Mouse (Mus musculus) mesoderm, embryonic 11.5 days (tissue): ENCODE data around the gene Nrf1.

Experiments used
- DNase-seq: peaks from one replicate; pipeline ENCODE4 v3.0.0-alpha.2; 2012; ENCODE audit warnings: low read depth, low spot score

Nrf1 gene

GRCm38 (mm10) chr6:30078938-30079529 is 31.2 kb downstream of the Nrf1 start:
- DNase-seq, result no peak

GRCm38 (mm10) chr6:30081339-30081738 is 33.6 kb downstream of the Nrf1 start:
- DNase-seq, result no peak

GRCm38 (mm10) chr6:30083307-30083706 is 35.5 kb downstream of the Nrf1 start:
- no peak for DNase-seq

DNA sequence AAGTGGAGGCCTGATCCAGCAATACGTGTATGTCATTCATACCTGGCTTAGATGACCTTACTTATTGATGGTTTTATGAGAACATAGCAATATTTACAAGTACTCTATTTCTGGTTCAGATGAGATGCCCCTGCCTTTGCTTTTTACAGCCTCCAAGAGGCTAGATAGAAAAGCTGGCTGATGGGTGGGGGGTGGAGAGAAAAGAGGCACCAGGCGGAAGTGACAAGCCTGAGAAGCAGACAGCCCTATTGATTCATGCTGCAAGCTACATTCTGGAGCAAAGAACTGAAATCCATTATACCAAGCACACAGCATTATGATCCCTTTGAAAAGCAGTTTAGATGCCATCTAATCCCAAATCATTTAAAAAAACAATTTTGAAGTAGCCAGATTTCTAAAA is 37.6 kb downstream of the Nrf1 start:
- DNase-seq, result no peak

DNA sequence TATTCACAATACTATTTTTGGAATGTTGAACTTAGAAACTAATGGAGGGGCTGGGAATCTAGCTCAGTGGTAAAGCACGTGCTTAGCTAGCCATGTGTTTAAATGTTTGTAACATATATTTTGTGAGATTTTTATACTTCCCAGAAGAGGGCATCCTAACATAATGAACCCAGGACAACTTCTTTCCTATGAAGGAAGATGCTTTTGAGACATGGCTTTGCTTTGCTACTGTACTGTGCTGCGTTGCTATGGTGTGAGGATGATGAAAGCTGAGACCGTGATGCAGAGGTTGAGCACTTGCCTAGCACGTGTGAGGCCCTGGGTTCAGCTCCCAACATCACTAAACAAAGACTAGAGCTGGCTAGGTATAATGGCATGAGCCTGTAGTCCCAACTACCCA is 43.4 kb downstream of the Nrf1 start:
- DNase-seq, result no peak

DNA sequence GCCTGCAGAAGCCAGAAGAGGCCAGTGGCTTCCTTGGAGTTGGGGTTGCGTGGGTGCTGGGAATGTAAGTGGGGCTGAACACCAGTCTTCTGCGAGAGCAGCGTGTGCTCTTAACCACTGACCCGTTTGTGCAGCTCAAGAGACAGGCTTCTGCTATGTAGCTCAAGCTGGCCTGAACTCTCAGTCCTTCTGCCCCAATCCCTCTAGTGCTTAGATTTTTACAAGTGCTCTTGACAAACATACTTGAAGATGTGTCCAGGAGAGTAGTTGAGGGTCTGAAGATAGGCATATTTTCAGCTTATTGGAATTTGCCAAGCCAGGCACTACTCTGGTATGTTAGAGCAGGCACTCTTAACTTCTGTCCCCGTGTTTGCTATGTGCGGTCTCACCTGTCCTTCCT is 45.0 kb downstream of the Nrf1 start:
- no peak for DNase-seq

DNA sequence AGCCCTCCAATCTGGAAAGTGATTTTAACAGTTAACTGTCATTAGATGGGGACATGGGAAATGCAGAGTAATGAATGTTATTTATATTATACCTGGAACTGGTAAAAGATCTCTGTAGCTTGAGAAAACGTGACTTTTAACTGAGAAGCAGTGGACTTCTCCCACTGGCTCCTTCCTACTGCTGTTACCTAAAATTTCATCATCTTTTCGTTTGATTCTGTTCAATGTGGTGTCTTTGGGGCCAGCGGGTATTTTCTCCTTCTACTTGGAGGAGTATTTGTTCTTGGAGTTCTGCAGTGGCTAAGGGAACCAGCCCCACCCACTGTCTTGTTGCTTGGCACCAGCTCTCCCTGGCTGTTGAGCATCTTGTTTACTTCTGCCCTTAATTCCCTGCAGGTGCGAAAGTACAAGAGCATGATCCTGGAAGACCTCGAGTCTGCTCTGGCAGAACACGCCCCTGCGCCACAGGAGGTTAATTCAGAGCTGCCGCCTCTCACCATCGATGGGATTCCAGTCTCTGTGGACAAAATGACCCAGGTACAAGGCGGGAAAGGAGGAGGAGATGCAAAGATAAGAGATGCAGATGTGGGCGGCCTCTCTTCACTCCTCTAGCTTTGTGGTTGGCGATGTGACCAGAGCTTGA is 54.1 kb downstream of the Nrf1 start:
- DNase-seq, result no peak

DNA sequence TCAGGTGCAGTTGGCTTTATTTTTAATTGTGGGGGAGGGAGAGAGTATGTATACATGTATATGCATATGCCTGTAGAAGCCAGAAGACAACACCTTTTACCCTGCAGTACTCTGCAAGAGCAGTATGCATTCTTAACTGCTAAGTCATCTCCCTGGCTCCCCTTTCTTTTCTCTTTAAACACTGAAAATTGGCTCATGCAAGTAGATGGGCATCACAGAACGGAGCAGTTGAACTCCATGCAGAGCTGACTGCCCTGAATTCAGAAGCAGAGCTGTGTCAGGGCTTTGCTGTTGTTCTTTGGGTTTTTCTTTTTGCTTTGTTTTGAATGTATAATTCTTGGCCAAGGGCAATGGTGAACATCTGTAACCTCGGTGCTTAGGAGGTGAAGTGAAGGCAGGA is 58.3 kb downstream of the Nrf1 start:
- DNase-seq, result no peak

- no peak for DNase-seq
These were observed 59.7 kb downstream of the Nrf1 start for GRCm38 (mm10) chr6:30107456-30107855.

GRCm38 (mm10) chr6:30109820-30110502 is 62.2 kb downstream of the Nrf1 start:
- DNase-seq, result no peak

DNA sequence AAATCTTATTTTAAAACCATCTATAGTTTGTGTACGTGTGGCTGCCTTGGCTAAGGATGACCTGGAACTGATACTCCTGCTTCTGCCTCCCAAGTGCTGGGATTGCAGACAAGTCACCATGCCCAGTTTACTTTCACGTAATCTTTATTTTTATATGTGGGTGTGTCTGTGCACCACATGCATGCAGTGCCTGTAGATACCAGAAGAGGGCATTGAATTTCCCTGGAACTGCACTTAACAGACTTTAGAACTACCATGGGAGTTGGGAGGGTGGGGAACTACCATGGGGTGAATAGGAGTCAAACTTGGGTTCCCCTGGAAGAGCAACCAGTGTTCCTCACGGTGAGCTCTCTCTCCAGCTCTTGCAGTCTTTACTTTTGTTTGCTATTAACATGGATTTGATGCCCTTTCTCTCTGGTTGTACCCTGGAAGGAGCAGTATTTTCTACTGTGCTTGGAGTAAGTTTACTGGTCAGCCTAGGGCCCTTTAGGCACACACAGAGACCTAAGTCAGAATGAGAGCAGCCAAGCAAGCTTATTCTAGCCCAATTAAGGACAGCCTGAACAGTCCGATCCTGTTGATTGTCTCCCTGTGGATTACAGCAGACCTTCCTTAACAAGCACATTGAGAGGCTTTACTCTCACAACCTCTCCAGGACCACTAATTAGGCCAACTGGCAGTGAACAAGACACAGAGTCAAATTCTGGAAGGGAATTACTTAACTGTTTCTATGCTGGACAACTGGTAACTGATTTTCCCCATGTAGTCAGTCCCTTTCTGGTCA is 64.8 kb downstream of the Nrf1 start:
- no peak for DNase-seq

DNA sequence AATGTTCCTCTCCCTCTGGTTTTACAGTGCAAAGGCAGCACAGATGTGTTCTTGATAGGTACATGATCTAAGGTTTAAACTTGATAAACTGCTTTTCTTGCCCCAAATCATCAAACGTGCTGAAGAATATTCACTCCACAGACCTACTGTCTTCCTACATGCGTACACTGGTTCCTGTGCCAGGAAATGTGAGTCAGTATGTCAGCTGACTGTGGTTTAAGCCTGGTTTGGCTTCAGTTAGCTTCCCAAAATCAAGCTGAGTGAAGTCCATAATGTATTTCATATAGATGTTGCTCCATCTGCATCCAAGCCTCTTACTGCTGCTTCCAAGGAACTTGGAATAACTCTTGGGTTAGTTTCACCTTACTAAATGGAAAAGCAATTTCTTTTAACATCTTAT is 66.3 kb downstream of the Nrf1 start:
- DNase-seq, result no peak

- no peak for DNase-seq
These were observed 73.4 kb downstream of the Nrf1 start for GRCm38 (mm10) chr6:30121152-30121551.

DNA sequence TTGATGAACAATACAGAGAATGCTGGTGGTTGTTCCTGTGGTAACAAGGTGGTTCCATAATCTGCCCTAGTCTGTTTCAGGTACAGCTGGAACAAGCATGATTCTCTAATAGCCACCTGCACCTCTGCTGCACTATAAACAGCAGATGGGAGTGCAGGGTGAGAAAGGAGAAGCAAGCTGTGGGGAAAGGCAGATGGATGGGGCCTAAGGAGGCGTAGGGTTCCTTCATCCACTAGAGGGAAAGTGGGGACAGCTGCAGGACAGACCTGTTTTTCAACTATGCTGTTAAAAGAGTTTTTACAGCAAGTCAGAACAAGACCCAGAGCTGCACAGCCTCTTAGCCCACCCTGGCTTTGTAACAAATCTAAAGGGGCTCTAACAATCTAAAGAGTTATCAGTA is 73.8 kb downstream of the Nrf1 start:
- DNase-seq, result no peak

DNA sequence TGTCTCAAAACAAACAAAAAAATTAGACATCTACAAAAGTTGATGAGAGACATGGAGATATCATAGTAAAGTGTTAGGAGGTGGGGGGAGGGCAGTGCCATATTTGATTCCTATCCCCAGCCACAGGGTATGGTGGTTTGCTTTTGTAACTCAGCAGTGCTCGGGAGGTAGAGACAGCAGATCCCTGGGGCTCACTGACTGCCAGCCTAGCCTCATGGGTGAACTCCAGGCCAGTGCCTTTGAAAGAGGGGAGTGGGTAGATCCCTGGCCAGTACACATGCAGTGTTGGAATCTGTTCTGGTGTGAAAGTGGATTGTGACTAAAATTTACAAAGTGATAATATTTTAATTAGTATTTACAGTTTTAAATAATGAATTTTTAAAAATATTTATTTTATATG is 75.6 kb downstream of the Nrf1 start:
- DNase-seq, result no peak

DNA sequence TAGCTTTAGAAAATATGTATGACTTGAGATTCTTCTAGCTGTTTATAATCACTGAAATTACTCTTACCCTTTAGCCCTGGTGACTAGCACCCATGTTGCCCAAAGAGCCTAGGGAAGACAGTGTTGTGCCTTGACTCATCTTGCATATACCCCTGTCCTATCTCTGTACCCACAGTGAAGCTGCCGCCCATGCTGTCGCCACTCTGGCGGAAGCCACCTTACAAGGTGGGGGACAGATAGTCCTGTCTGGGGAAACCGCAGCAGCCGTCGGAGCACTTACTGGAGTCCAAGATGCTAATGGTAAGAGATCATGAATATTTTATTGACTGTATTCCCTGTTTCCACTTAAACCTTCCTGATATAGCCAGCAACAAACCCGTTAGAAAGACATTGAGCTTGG is 78.3 kb downstream of the Nrf1 start:
- no peak for DNase-seq

DNA sequence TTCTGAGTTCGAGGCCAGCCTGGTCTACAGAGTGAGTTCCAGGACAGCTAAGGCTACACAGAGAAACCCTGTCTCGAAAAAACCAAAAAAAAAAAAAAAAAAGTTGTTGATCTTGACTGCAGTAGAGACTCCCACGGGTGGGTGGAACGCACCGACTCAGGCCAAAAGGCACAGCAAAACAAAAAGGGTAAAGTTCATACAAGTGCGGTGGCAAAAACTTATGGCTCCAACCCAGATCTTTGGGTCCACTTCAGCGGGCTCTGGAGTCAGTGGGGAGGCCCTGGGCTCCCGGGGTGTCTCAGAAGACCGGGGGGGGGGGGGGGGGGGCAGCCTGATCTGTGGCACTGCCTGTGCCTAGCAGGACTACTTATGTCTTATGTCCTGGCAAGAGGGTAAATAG is 79.0 kb downstream of the Nrf1 start:
- DNase-seq, result no peak

DNA sequence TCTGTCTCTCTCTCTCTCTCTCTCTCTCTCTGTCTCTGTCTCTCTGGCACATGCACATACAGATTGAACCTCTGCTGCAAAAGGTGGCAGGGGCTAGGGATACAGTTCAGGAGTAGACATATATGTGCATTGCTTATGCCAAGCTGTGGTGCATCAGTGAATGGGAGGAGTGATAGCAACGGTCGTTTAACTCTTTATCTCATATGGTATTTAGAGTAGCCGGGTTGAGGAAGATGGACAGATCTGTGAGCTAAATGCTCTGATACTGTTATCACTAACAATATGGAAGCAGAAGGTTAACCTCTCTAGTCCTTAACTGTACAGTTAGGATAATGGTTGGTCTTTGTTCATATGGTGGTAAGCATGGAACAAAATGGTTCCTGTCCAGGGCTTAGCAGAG is 84.6 kb downstream of the Nrf1 start:
- no peak for DNase-seq

GRCm38 (mm10) chr6:30135590-30135989 is 87.8 kb downstream of the Nrf1 start:
- DNase-seq, result no peak

GRCm38 (mm10) chr6:30137227-30137626 is 89.4 kb downstream of the Nrf1 start:
- no peak for DNase-seq

DNA sequence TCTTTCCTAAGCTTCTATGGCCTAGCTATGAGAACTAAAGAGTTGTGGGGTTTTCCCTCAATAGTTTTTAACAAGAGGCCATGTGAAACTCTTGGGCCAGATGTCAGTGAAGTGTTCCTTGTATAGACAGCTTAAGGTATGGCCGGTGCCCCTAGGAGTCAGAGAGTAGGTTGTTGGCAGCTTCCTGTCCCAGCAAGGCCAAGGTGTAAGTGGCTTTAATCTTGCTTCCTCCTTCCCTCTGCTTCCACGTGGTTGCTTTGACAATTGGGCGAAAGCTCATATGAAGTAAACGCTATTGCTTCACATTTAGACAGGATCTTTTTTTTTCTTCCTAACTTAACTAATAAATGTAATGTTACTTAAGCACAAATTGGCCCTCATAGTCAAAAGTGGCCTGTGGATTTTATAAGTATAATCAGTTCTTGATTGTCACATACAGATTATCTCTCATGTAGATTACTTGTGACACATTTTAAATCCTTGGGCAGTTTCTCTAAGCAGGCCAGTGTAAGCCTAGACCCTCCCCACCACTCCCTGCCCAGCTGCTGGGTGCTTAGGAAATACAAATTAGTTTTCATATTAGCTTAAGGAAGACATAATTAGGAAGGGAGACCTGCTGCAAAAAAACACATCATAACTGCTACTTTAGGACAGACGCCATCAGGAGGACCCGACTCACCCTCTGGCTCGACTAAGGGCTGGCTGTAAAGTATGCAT is 91.7 kb downstream of the Nrf1 start:
- no peak for DNase-seq

GRCm38 (mm10) chr6:30143263-30143662 is 95.5 kb downstream of the Nrf1 start:
- no peak for DNase-seq
